7 mouse cellular contexts compared by ENCODE assay signal in the genomic region with DNA sequence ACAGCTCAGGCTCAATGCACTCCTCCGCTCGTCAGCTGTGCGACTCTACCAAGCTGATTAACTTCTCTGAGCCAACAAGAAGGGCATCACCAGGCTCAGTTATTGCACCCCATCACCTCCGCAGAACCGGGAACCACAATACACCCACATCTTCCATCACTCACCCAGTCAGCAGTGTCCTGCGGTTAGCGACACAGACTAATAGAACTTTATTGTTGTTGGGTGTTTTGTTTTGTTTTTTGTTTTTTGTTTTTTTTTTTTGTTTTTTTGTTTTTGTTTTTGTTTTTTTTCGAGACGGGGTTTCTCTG. TPM values are rescaled to one million over a fixed set of nuclear protein-coding genes. Genes with fewer than 3 reads are reported as not detected.
DNase-seq lines count a peak whose midpoint lies in the region; ATAC-seq lines count a peak whose summit lies in the region.

A gene (minus strand): TSS at position 234 of the 308 bp plus-strand sequence.

- 0 out of 2 replicates have a peak, but pooled peaks have one; percentile 9 for ATAC-seq in neural tube, embryonic 11.5 days (ENCODE audit: insufficient read depth, low FRiP score, low TSS enrichment)
- no peak for ATAC-seq in forebrain, embryonic 14.5 days
- ATAC-seq in neural tube, embryonic 12.5 days (ENCODE audit: low FRiP score, low read depth): no peak

- peak within 1 kb of the TSS; percentile 61 for H3K4me3 ChIP-seq in neural tube, embryonic 11.5 days (ENCODE audit: low read depth, low read length)
- H3K4me3 ChIP-seq in forebrain, embryonic 14.5 days (ENCODE audit: low read depth, low read length): peak within 1 kb of the TSS; percentile 54
- peak within 1 kb of the TSS; percentile 57 for H3K4me3 ChIP-seq in neural tube, embryonic 12.5 days

- peaks cover 8% of the 10 kb centered on the region; the same call in 1 of the 2 replicates for H3K4me1 ChIP-seq in neural tube, embryonic 11.5 days (ENCODE audit: control insufficient read depth, insufficient read depth, low read length)
- peaks cover 5% of the 10 kb centered on the region for H3K4me1 ChIP-seq in forebrain, embryonic 14.5 days (ENCODE audit: control insufficient read depth, insufficient read depth, low read length)
- H3K4me1 ChIP-seq in neural tube, embryonic 12.5 days: peaks cover 15% of the 10 kb centered on the region; the same call in 1 of the 2 replicates

- WGBS in neural tube, embryonic 11.5 days: 38% methylated on average over 9 of the region's 9 CpGs
- WGBS in forebrain, embryonic 14.5 days: 40% methylated on average over 9 of the region's 9 CpGs
- 40% methylated on average over 9 of the region's 9 CpGs for WGBS in neural tube, embryonic 12.5 days

- peak within 1 kb of the TSS; percentile 61 for H3K9ac ChIP-seq in neural tube, embryonic 11.5 days (ENCODE audit: low read length)
- peak within 1 kb of the TSS; percentile 66 for H3K9ac ChIP-seq in forebrain, embryonic 14.5 days (ENCODE audit: low read length)
- peak within 1 kb of the TSS; percentile 64 for H3K9ac ChIP-seq in neural tube, embryonic 12.5 days

- no peak for DNase-seq in neural tube, embryonic 11.5 days (ENCODE audit: low spot score)
- no peak for DNase-seq in neural tube, embryonic 10.5 days (ENCODE audit: extremely low spot score, low spot score)
- no peak for DNase-seq in forebrain, embryonic 14.5 days (ENCODE audit: low spot score)
- DNase-seq in left cerebral cortex, adult 8-10 months (ENCODE audit: low spot score in 2 of 2): no peak
- DNase-seq in thymus, adult 18-20 months: no peak
- no peak for DNase-seq in spleen, postnatal 36 days (ENCODE audit: low spot score in 2 of 2)

- no peaks in the 10 kb centered on the region for H3K9me3 ChIP-seq in neural tube, embryonic 11.5 days (ENCODE audit: control insufficient read depth, low read length)
- no peaks in the 10 kb centered on the region for H3K9me3 ChIP-seq in forebrain, embryonic 14.5 days (replicated peaks; ENCODE audit: control insufficient read depth, low read length)
- no peaks in the 10 kb centered on the region for H3K9me3 ChIP-seq in neural tube, embryonic 12.5 days

- H3K27me3 ChIP-seq in neural tube, embryonic 11.5 days (ENCODE audit: control insufficient read depth, insufficient read depth, low read length): peaks cover 13% of the 10 kb centered on the region
- H3K27me3 ChIP-seq in forebrain, embryonic 14.5 days (replicated peaks; ENCODE audit: control insufficient read depth, insufficient read depth, low read length): peaks cover 27% of the 10 kb centered on the region; the same call in 1 of the 2 replicates
- peaks cover 10% of the 10 kb centered on the region; the same call in 1 of the 2 replicates for H3K27me3 ChIP-seq in neural tube, embryonic 12.5 days (replicated peaks)

- H3K36me3 ChIP-seq in neural tube, embryonic 11.5 days (ENCODE audit: control insufficient read depth, insufficient read depth, low read length): no peaks in the 10 kb centered on the region
- no peaks in the 10 kb centered on the region for H3K36me3 ChIP-seq in forebrain, embryonic 14.5 days (ENCODE audit: control insufficient read depth, insufficient read depth, low read length)
- H3K36me3 ChIP-seq in neural tube, embryonic 12.5 days: no peaks in the 10 kb centered on the region

- H3K4me2 ChIP-seq in neural tube, embryonic 11.5 days (ENCODE audit: low read depth): peak within 1 kb of the TSS; percentile 98
- peak within 1 kb of the TSS; percentile 99 for H3K4me2 ChIP-seq in forebrain, embryonic 14.5 days (ENCODE audit: low read length)
- H3K4me2 ChIP-seq in neural tube, embryonic 12.5 days (replicated peaks): peak within 1 kb of the TSS; percentile 94

- no peak within 1 kb of the TSS for H3K27ac ChIP-seq in neural tube, embryonic 11.5 days (ENCODE audit: low read depth, low read length)
- H3K27ac ChIP-seq in forebrain, embryonic 14.5 days (ENCODE audit: low read depth, low read length): no peak within 1 kb of the TSS
- no peak within 1 kb of the TSS for H3K27ac ChIP-seq in neural tube, embryonic 12.5 days

RNA-seq across cellular contexts. Expression of the gene that starts here (rescaled TPM):
- polyA plus RNA-seq in neural tube, embryonic 11.5 days (2014; fragmentation: Nextera tagmentation; extraction: Ambion mirVana): 0.82 and 1.2 TPM in 2 replicates
- 0.65 and 0.80 TPM in 2 replicates for polyA plus RNA-seq in forebrain, embryonic 14.5 days (2014; fragmentation: Nextera tagmentation; extraction: Ambion mirVana)
- total RNA-seq in left cerebral cortex, adult 8-10 months (2022): 10 to 100 TPM; 74.3 to 92.0 (median 82.8) TPM
- polyA plus RNA-seq in neural tube, embryonic 12.5 days (2016; fragmentation: Nextera tagmentation; extraction: Ambion mirVana): 2.9 and 3.2 TPM in 2 replicates
